Mouse (Mus musculus): ENCODE results near the gene Ric1. TPM values are rescaled to one million over a fixed set of nuclear protein-coding genes. Genes with fewer than 3 reads are reported as not detected.

The Ric1 gene
- polyA plus RNA-seq, 1 experiment: not detected

- H3K4me3 ChIP-seq (ENCODE audit: insufficient read depth, low read depth, low read length): no peak overlapping the region
- H3K27ac ChIP-seq (ENCODE audit: insufficient read depth, low read depth, low read length): no peak overlapping the region
- 91% methylated on average over 2 of the region's 2 CpGs for WGBS
- peaks cover 4% of the 10 kb centered on the region; the same call in 1 of the 2 replicates for H3K4me1 ChIP-seq (ENCODE audit: control insufficient read depth, insufficient read depth, low read length)
- TF ChIP-seq POLR2A (IDR thresholded peaks at IDR 0.05; ENCODE audit: insufficient read depth, low read depth, low read length) (no peak), CTCF (IDR thresholded peaks at IDR 0.05; ENCODE audit: insufficient read depth, low read depth, low read length) (no peak)
Measured at GRCm38 (mm10) chr19:29483386-29483785, 38.7 kb upstream of the Ric1 start.

- Histone ChIP-seq H3K4me3 (ENCODE audit: insufficient read depth, low read depth, low read length) (no peak overlapping the region), H3K27ac (ENCODE audit: insufficient read depth, low read depth, low read length) (no peak overlapping the region), H3K4me1 (ENCODE audit: control insufficient read depth, insufficient read depth, low read length) (peaks cover 4% of the 10 kb centered on the region; the same call in 1 of the 2 replicates)
- TF ChIP-seq POLR2A (IDR thresholded peaks at IDR 0.05; ENCODE audit: insufficient read depth, low read depth, low read length) (no peak), CTCF (IDR thresholded peaks at IDR 0.05; ENCODE audit: insufficient read depth, low read depth, low read length) (no peak)
- 47% methylated on average over 2 of the region's 2 CpGs for WGBS
Measured at GRCm38 (mm10) chr19:29484537-29484936, 37.5 kb upstream of the Ric1 start.

DNA sequence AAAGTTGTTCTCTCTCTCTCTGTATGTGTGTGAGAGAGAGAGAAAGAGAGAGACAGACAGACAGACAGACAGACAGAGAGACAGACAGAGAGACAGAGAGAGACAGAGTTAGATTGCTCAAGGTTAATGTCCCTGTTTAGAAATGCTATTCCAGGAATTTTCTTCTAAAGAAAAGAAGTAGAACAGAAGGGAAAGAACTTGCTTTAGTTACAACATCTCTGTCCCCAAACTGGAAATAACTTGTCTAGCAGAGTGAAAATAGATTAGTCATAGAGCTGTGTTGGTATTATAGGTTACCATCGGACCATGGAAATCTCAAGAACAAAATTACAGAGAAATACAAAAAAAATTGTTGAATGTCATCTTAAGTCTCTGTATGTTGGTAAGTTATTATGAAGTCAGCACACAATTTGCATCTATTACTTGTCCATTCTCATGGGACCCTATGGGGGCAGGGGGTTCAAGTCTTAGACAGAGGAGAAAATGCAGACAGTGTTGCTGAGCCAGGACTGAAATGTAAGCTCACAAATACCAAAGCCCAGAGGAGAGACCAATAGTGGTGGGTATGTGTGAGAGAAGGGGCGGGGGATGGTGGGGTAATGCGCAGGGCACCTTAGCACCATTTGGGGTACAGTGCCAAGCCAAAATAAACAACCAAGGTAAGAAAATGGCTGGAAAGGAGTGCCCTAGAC lies 36.7 kb upstream of the Ric1 start:
- TF ChIP-seq CTCF (IDR thresholded peaks at IDR 0.05; ENCODE audit: insufficient read depth, low read depth, low read length) (no peak), POLR2A (IDR thresholded peaks at IDR 0.05; ENCODE audit: insufficient read depth, low read depth, low read length) (no peak)
- Histone ChIP-seq H3K4me3 (ENCODE audit: insufficient read depth, low read depth, low read length) (no peak overlapping the region), H3K4me1 (ENCODE audit: control insufficient read depth, insufficient read depth, low read length) (peaks cover 4% of the 10 kb centered on the region; the same call in 1 of the 2 replicates), H3K27ac (ENCODE audit: insufficient read depth, low read depth, low read length) (no peak overlapping the region)
- WGBS: 84% methylated on average over 3 of the region's 3 CpGs

GRCm38 (mm10) chr19:29486545-29487206 lies 35.4 kb upstream of the Ric1 start:
- no peak overlapping the region for H3K27ac ChIP-seq (ENCODE audit: insufficient read depth, low read depth, low read length)
- TF ChIP-seq POLR2A (IDR thresholded peaks at IDR 0.05; ENCODE audit: insufficient read depth, low read depth, low read length) (no peak), CTCF (IDR thresholded peaks at IDR 0.05; ENCODE audit: insufficient read depth, low read depth, low read length) (no peak)
- no peak overlapping the region for H3K4me3 ChIP-seq (ENCODE audit: insufficient read depth, low read depth, low read length)
- WGBS: 90% methylated on average over 7 of the region's 7 CpGs
- peaks cover 4% of the 10 kb centered on the region; the same call in 1 of the 2 replicates for H3K4me1 ChIP-seq (ENCODE audit: control insufficient read depth, insufficient read depth, low read length)

GRCm38 (mm10) chr19:29487326-29488072 lies 34.6 kb upstream of the Ric1 start:
- Histone ChIP-seq H3K4me1 (ENCODE audit: control insufficient read depth, insufficient read depth, low read length) (peaks cover 2% of the 10 kb centered on the region; the same call in 1 of the 2 replicates), H3K4me3 (ENCODE audit: insufficient read depth, low read depth, low read length) (no peak overlapping the region), H3K27ac (ENCODE audit: insufficient read depth, low read depth, low read length) (no peak overlapping the region)
- TF ChIP-seq POLR2A (IDR thresholded peaks at IDR 0.05; ENCODE audit: insufficient read depth, low read depth, low read length): no peak
- TF ChIP-seq CTCF (IDR thresholded peaks at IDR 0.05; ENCODE audit: insufficient read depth, low read depth, low read length): no peak
- WGBS: 91% methylated on average over 14 of the region's 14 CpGs

DNA sequence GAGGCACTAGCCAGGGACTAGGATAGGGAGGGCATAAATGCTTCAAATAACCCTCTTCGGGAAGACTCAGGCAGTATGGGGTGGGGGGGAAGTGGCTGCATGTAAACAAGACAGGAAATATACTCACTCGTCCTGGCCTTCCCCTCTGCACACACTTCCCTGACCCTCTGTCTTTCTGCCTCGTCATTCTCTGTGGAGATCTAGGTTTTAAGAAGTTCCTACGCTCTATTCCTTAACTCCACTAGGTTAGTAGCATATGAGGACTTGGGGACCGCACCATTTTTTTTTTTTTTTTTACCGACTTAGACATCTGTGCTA lies 34.0 kb upstream of the Ric1 start:
- Histone ChIP-seq H3K27ac (ENCODE audit: insufficient read depth, low read depth, low read length) (no peak overlapping the region), H3K4me1 (ENCODE audit: control insufficient read depth, insufficient read depth, low read length) (peaks cover 2% of the 10 kb centered on the region; the same call in 1 of the 2 replicates), H3K4me3 (ENCODE audit: insufficient read depth, low read depth, low read length) (no peak overlapping the region)
- TF ChIP-seq CTCF (IDR thresholded peaks at IDR 0.05; ENCODE audit: insufficient read depth, low read depth, low read length): no peak
- TF ChIP-seq POLR2A (IDR thresholded peaks at IDR 0.05; ENCODE audit: insufficient read depth, low read depth, low read length): no peak
- WGBS: 69% methylated on average over 6 of the region's 6 CpGs

DNA sequence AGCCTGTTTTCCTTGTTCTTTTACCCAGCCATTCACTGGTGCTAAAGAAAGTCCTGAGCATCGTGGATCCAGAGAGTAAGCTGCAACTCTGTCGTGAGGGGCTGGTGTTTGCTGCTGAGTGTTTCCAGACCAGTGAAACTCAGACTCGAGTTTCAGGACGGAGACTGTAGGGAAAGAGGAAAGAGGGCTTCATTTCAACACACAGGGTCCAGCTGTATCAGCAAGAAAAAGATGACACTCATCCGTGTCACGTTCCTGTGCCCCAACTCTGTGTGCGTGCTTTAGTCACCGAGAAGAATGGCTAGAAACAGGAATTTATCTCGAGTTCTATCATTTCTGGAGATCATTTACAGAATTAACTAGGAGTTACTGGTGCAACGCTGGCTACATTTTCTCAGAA lies 33.7 kb upstream of the Ric1 start:
- Histone ChIP-seq H3K4me1 (ENCODE audit: control insufficient read depth, insufficient read depth, low read length) (peaks cover 1% of the 10 kb centered on the region; the same call in 1 of the 2 replicates), H3K27ac (ENCODE audit: insufficient read depth, low read depth, low read length) (no peak overlapping the region), H3K4me3 (ENCODE audit: insufficient read depth, low read depth, low read length) (no peak overlapping the region)
- TF ChIP-seq CTCF (IDR thresholded peaks at IDR 0.05; ENCODE audit: insufficient read depth, low read depth, low read length): no peak
- TF ChIP-seq POLR2A (IDR thresholded peaks at IDR 0.05; ENCODE audit: insufficient read depth, low read depth, low read length): no peak
- 71% methylated on average over 10 of the region's 10 CpGs for WGBS

- WGBS: 83% methylated on average over 3 of the region's 3 CpGs
- H3K27ac ChIP-seq (ENCODE audit: insufficient read depth, low read depth, low read length): no peak overlapping the region
- no peak for TF ChIP-seq CTCF (IDR thresholded peaks at IDR 0.05; ENCODE audit: insufficient read depth, low read depth, low read length)
- TF ChIP-seq POLR2A (IDR thresholded peaks at IDR 0.05; ENCODE audit: insufficient read depth, low read depth, low read length): no peak
- H3K4me3 ChIP-seq (ENCODE audit: insufficient read depth, low read depth, low read length): no peak overlapping the region
- no peaks in the 10 kb centered on the region for H3K4me1 ChIP-seq (ENCODE audit: control insufficient read depth, insufficient read depth, low read length)
Measured at GRCm38 (mm10) chr19:29489785-29490284, 32.2 kb upstream of the Ric1 start.

GRCm38 (mm10) chr19:29491467-29491866 lies 30.6 kb upstream of the Ric1 start:
- WGBS: 91% methylated on average over 9 of the region's 9 CpGs
- no peak for TF ChIP-seq CTCF (IDR thresholded peaks at IDR 0.05; ENCODE audit: insufficient read depth, low read depth, low read length)
- TF ChIP-seq POLR2A (IDR thresholded peaks at IDR 0.05; ENCODE audit: insufficient read depth, low read depth, low read length): no peak
- no peaks in the 10 kb centered on the region for H3K4me1 ChIP-seq (ENCODE audit: control insufficient read depth, insufficient read depth, low read length)

More at GRCm38 (mm10) chr19:29491467-29491866, 30.6 kb upstream of the Ric1 start:
- Histone ChIP-seq H3K4me3 (ENCODE audit: insufficient read depth, low read depth, low read length) (no peak overlapping the region), H3K27ac (ENCODE audit: insufficient read depth, low read depth, low read length) (no peak overlapping the region)
